Mouse (Mus musculus) neural tube, embryonic 10.5 days (tissue): ENCODE data around the gene Igsf21.

Experiments
- DNase-seq: peaks from one replicate; pipeline ENCODE4 v3.0.0-alpha.2; 2017; ENCODE audit warnings: low spot score; ENCODE audit errors: extremely low spot score

The Igsf21 gene

DNA sequence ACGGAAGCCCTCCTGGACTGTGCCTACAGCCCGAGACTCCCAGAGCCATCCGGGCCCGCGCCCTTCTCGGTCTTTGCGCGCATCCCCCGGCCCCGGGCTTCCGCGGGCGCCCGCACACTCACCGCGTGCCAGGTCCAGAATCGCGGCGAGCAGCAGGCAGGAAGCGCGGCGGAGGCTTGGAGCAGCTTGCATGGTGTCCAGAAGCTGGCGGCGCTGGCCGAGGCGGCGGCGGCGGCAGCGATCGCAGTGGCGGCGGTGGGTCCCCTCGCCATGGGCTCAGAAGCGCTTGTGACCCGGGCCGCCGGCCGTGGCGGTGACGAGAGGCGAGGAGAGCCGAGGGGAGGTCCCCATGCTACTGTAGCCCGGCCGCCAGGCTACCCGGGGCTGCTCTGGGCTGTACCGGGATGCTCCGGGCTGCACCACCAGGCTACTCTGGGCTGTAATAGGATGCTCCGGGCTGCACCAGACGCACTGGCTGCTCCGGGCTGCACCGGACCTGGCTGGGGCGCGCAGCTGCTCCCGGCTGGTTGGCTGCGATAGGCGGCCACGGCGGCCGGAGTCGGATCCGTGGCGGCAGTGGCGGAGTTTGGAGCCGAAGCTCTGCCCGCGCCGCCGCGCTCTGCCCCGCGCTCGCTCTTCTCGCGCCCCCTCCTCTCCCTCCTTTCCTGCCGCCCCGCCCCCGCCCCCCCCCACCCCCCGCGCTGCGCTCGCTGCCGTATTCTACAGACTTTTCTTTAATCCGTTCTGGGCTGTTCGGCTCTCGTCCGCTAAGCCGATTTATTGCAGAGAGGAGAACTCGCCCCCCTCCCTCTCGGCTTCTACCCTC lies at the start of gene Igsf21:
Gene Igsf21, minus strand, starts transcription at position 605 of the 826 bp plus-strand sequence.
- DNase-seq = peak; percentile 73

DNA sequence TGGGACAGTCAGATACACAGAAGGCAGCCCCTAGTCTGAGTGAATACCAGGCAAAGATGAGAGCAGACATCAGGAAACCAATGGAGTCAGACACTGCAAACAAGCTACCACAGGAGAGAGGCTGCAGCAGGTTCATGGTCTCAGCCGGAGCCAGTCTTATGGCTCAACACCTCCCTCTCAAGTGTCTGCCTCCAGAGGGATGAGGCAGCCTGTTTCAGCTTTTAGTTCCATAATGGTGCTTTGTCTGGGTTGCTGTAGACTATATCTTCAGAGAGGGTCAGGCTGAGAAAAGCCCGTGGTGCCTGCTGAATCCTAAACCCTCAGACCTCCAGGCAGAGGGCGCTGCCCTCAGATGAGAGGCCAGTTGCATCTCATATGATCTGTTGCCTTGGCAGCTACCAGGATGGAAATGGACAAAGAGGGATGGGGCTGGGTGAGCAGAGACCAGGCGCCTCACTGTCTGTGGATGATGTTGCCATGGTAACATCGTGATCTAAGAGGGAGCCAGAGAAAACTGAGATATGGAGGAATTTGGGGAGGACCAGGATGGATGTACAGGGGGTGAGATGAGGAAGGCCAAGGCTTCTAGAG lies 39.2 kb upstream of the Igsf21 start:
- DNase-seq = no peak

DNA sequence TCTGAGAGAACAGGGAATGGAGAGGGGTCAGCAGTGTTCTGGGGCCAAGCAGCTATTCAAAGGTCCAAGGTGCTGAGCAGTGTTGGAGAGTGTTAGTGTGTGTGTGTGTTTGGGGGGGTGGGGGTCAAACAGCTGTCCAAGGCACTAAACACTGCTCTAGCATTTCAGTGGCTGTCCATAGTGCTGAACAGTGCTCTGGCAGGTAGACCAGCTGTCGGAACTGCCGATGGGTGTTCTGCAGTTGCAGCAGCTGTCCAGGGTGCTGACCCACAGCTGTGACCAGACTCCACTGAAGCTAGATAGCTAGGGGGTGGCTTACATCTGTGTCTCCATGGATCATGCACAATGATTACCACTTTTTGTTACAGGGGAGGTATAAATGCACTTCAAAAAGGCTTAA lies 36.8 kb upstream of the Igsf21 start:
- peak; percentile 58 for DNase-seq

DNA sequence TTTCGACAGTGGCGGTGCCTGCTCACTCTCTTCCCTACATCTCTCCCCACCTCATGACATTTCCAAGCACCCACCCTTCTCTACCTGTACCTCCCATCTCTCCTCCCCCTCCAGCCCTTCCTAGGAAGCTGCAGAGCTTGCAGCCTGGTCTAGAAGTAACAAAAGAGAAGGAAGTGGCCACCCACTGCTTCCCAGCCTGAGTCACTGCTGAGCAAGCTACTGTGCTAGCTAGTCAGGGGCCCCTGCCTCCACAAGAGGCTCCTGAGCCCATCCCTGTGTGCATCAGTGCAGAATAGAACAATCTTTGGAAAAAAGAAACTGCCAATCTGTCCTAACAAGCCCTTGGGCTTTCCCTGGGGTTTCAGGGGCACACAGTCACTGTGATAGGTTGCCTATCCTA lies 31.7 kb upstream of the Igsf21 start:
- no peak for DNase-seq

DNA sequence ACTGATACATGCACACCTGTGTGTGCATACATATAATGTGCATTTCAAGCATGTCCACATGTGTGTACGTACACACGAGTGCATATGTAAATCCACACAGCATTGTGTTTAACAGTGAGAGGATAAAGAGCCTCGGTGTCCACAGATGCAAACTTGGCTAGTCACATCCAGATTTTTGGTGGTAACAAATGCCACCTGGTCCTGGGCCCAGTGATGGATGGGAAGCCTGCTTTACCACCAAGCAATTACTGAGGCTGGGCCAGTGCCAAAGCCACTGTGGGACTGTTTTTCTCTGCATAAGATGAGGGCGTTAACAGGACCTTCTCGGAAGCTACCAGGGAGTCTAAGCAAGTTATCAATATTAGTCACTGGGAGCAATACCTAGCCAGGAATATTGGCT lies 25.3 kb upstream of the Igsf21 start:
- DNase-seq = no peak

DNA sequence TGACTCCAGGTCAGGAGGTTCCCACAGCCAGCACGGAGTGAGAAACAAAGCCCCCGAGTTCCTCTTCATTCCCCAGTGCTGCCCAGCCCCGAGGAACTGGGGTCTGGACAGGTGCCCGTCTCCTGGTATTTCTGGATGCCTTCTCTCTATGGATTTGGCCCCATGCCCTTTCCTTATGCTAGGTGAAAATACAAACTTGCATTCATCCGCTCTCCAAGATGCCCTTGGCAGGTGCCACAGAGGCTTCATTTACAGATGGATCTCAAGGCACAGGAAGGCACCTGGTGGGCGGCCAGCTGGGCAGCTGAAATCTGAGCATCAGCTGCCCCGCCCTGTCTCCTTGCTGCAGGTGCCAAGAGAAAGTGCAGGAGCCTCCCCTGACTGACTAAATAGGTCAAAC lies 23.9 kb upstream of the Igsf21 start:
- no peak for DNase-seq

DNA sequence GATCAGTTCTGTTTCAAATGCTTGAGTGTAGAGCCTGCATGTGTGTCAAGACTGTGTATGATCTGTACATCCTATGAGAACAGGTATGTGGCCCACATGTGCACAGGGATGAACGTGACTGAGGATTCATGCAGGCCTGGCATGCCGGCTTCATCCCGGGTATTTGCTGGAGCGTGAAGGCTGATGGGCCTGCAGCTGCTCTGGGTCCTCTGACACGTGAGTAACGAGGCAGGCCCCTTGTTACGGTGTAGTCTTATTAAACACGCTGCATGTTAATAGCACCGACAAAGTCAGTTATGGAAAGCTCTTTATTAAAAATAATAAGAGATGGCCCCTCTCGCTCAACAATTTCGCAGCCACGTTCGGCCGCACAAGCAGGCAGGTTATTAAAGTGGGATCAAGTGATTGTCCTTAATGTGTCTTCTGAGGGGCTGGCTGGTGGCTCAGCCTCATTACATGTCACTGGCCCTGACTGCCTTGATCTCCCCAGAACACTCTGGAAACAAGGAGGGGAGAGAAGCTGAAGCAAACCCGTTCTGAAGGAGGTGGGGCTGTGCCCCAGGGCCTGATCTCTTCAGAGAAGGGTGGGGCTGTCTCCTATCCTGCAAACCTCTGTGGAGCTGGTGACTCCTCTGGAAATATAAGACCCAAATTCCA lies 22.7 kb upstream of the Igsf21 start:
- DNase-seq = no peak

DNA sequence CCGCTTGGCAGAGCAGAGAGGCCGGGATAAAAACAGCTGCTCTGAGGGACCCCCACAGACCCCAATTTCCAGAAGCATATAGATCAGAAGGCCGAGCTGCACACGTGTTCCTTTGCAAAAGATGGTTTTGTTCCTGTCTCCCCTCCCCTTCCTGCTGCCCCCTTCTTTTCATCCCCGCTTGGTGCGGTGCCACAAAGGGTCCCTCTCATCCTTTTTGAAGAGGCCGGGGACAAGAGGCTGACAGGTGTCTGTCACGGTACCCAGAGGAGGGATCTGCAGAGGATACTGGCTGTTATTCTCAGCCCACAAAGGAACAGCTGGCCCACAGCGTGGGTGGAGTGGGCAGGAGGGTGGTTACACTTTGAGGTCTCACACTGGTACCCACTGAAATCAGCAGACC lies 21.3 kb upstream of the Igsf21 start:
- no peak for DNase-seq

DNA sequence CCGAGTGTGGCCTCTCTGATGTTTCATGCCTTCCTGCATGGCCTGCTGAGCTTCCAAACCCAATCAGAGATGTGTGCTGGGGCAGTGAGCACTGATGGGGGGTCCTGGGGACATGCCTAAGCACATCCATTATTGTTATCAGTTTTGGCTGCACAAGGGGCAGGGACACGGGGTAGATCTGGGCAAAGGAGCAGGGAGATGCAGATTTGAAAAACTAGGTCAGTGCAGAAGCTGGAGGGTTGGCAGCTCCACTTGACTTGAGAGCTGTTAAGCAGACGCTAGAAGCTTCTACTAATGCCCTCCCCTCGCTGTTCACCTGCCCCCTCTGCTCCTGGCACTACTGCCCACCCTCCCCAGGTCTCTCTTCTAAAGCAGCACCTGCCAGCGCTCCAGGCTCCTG lies 20.5 kb upstream of the Igsf21 start:
- no peak for DNase-seq

DNA sequence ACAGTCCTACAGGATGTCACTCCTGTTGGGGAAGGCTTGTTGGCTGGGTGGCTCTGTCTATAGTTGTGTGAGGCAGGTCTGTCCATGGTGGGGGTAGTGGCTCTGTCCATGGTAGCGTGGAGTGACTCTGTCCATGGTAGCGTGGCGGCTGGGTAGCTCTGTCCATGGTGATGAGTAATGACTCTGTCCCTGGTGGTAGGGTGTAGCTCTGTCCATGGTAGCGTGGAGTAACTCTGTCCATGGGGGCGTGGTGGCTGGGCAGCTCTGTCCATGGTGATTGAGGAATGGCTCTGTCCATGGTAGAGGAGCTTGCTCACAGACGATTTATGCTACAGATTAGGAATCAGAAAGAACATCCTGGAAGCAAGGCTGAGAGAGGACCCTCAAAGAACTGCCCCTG lies 12.4 kb upstream of the Igsf21 start:
- peak; percentile 67 for DNase-seq

DNA sequence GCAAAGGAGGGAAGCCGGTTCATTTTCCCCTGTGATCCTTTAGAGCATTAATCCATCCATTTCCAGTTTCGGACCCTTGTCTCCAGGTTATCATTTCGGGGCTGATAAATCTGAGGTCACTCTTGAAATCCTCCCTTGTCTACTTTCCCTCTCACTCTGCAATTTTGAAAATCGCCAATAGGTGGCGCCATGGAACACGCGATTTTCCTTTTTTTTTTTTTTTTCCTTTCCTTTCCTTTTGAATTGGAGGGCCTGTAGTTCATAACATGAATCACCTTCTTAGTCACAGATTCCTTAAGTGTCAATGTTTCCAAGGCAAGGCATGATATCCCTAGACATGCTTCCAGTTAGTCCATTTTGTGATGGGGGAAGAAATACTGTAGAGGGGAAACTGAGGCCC lies 5.8 kb upstream of the Igsf21 start:
- DNase-seq = no peak

DNA sequence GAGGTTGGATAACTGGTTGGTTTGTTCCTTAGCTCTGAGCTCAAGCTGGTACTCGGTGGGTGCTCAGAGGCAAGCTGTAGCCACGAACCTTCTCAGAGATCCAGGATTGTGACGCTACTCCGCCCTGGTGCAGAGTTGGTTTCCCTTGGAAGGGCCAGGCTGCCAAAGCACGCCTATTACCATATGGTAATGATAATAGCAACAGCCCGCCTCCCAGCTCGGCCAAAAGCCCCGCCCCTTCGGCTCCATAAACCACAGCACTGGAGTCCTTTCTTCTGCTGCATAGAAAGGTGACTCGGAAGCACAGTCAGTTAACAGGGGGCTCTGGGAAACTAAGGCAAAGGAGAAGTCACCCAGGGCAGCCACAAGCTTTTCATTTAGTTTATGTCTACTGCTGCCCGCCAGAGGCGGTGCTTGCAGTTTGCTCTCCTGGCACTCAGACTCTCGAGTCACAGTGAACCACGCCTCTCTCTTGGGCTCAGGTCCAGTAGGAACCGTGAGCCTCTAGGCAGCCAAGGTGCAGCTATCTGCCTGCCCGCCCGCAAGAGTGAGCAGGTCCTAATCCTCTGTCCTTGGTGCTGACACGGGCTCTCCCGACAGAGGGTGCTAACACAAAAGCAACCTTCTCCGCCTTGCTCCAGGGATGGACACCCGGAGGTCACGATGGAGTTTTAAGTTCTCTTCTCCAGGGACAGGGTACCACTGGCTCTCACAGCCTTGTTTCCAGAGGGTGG lies 2.6 kb upstream of the Igsf21 start:
- peak; percentile 54 for DNase-seq

DNA sequence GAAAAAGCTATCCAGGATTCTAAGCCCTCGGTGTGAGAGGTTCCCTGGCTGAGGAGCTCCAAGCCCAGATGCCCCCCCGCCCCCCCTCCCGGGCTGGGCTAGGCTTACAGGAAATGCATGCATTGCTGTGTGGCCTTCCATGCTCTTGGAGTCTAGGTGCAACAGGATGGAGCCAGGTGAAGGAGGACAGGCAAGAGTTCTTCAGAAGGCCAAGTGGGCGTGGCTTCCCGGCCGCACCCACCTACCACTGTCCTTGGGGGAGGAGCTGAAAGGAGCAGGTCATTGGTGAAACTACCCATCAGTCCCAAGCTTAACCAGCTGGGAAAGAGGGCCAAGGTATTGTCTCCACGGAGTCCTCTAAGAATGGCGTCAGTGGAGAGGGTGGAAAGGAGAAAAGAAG lies 1.8 kb upstream of the Igsf21 start:
- DNase-seq = no peak

DNA sequence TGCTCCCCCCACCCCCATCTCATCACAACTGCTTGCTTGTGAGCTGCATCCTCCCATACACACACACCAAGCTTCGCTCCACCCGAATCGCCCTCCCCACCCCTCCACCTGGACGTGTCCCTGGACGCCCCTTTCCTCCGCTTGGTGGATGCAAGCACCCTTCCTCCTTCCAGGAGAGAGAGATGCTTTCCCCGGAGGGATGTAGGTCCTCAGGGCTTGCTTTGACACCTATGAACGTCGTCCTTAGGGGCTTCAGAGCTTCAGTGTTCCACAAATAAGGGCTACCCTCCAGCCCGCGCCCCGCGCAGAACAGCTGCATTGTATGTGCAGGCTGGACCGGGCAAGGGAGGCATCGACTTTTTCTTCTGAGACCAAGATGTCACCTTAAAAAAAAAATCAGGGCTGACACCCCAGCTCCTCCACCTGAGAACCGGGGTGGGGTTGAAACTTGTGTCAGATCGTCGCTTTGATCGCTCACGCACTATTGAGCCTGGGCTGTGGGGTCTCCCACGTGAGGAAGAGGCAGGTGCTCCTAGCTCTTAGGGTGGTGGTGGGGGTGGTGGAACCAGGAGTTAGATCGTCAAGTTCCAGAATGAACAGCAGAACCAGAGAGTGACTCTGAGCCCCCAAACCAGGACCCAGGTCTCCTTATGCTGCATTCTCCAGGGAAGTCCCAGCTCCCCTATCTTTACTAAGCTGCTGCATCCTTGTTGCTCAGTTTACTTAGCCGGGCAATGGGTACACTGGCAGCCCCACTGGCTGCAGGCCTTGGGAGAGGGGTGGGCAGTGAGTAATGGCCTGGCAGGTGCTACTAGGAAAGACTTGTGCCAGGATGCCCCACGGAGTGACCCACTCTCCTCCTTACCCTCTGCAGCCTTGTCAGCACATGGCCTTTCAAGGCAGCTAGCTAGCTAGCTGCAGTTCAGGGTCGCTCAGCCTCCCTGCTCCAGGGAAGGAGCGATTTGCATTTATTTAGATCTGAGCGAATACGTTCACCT lies 721 bp upstream of the Igsf21 start:
- DNase-seq = no peak

DNA sequence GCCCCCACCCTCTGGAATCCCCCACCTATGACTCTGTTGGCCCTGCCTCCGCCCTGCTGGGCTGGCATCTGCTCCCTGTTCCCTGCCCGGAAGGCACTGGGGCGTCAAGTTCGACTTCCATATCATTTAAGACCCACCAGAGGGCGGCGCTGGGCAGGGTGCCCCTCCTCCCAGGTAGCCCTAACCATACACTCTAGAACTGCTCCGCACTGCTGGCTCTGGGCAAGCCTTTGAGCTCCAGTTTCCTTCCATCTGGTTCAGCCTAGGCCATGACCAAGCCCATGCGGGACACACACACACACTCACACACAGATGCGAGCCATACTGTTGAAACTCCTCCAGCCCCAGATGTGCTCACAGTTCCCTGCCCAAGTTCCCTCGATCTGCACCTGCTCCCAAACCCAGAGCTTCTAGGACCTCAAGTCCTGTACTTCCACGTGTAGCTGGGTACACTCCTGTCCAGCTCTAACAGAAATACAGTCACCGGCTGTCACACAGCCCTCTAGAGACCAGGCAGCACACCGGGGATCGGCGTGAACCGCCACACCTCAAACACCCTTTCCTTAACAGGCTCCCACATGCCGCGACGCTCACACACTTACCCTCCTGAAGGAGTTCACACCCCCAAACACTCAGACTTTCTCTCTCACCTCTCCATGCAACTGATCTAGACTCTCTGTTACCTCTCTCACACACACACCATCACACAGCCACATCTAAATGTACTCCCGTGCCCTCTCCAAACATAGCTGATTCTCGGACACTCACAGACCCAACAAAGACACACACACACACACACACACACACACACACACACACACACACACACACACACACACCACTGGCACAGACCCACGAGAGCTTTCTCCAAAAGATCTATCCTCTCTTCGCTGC lies 1.1 kb downstream of the Igsf21 start:
- peak; percentile 47 for DNase-seq

DNA sequence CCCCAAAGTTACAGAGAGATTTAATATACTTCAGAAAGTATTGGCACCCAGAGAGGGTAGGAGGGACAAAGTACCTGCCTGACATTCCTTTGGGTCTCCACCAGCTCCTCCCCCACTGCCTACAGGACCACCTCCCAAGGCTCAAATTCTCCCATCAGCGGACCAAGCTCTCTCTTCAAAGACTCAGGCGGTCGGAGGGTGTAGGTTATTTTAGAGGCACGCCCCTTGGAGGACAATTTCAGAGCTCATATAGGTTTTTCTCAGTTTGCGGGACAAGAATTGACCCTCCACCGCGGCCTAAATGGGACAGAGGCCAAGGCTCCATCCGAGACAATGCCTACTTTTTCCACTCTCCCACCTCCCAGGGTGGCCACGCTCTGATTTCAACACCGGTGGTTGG lies 1.7 kb downstream of the Igsf21 start:
- DNase-seq = no peak

DNA sequence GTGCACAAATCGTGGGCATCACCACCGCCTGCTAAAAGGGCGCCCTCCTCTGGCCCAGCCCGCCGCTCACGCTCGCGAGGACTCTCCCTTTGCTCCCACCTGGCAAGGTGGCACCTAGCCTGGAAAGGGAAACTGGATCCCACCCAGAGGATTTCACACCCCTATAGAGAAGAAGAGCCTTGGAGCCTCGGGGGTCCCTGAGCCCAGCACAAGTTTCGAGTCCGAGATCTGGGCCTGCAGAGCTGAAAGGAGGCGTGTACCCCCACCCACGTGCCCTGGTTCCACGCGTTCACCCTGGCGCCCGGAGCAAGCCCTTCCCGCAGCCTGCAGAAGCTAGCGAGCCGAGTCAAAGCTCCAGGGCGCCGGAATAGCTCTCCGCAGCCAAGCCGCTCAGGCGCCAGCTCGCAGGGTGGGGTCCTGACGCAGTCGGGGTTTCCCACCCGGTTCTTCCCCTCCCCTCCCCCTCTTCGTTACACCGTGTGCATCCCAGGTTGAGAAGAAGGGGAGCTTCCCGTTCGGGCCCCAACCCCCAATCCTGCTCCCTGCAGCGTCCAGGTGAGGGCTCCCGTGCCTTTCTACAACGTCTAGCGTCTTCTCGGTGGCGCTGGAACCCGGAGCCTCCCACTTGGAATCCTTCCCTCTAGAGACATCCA lies 2.3 kb downstream of the Igsf21 start:
- no peak for DNase-seq

DNA sequence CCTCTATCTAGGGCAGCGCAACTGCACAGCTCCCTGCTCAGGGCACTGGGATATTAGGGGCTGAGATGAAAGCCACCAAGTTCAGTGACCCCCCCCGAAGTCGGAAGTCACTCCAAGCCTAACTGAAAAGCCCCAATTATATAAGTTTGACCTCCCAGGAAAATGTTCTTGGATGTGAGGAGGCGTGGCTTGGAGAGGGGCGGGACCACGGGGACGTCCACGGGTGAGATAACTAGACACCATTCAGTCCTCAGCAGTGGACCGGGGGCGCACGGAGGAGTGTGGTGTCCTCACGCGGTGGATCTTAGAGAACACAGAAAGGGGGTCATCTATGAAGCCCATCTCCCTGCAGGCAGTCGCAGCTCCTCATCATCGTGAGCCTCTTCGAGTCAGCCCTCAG lies 3.4 kb downstream of the Igsf21 start:
- DNase-seq = no peak

DNA sequence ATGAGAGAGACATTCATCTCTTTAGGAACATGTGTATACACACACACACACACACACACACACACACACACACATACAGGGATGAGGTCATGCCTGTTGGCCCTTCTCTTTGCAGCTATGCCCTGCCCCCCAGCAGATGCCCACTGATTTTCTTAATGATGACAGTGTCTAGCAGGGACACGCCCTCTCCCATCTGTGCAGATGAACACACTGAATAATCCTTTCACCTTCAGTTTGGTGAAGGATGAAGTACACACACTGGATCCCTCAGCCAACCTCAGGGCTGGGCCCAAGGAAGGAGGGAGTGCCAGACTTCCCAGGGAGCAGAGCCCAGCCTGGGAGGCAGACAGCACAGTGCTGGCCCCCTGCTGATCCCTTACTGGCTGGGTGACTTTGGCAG lies 4.3 kb downstream of the Igsf21 start:
- DNase-seq = no peak
